24 mouse cellular contexts compared by ENCODE assay signal in genomic region chr13:41581058-41581457, GRCm38 (mm10). TPM values are rescaled to one million over a fixed set of nuclear protein-coding genes. Genes with fewer than 3 reads are reported as not detected.
DNase-seq lines count a peak whose midpoint lies in the region; ATAC-seq and TF ChIP-seq lines count a peak whose summit lies in the region.
"Had no signal": no experiment of that assay in that cellular context is flagged by ENCODE, and none has a peak within 500 bp of the region (broad histone marks: within the 10 kb centered on the region; RNA-seq: fewer than 3 reads in every experiment).

No protein-coding gene starts in this region.

- ATAC-seq in lung, embryonic 14.5 days (ENCODE audit: insufficient read depth) = peak; percentile 70; the same call in 1 of the 2 replicates
- ATAC-seq in lung, embryonic 16.5 days (ENCODE audit: low read depth) = peak; percentile 88
- ATAC-seq: activated CD4-positive, CD25-positive, alpha-beta regulatory T cell, adult 4 months; CD4-positive, CD25-positive, alpha-beta regulatory T cell, adult 4 months; forebrain, embryonic 13.5 days; forebrain, embryonic 15.5 days; Patski had no signal

- no peak overlapping the region for H3K27ac ChIP-seq in lung, embryonic 14.5 days (ENCODE audit: low read depth)
- H3K27ac ChIP-seq in lung, embryonic 16.5 days (ENCODE audit: low read length) = peak overlapping the region; percentile 32; the same call in 1 of the 2 replicates
- H3K27ac ChIP-seq: embryonic facial prominence, embryonic 10.5 days; embryonic facial prominence, embryonic 12.5 days; forebrain, embryonic 13.5 days; forebrain, embryonic 15.5 days had no signal

- no peak for TF ChIP-seq CTCF in lung, embryonic 14.5 days (IDR thresholded peaks at IDR 0.05; ENCODE audit: low read depth)
- no peak for TF ChIP-seq CTCF in lung, adult 2 months (IDR thresholded peaks at IDR 0.05; ENCODE audit: insufficient read depth, low read length)

- H3K4me3 ChIP-seq in lung, embryonic 14.5 days (ENCODE audit: low read depth, low read length) = no peak overlapping the region
- H3K4me3 ChIP-seq in lung, adult 2 months (replicated peaks; ENCODE audit: extremely low read depth, low read depth, low read length) = no peak overlapping the region
- H3K4me3 ChIP-seq in lung, embryonic 16.5 days (ENCODE audit: low read length) = no peak overlapping the region
- H3K4me3 ChIP-seq: embryonic facial prominence, embryonic 10.5 days; embryonic facial prominence, embryonic 12.5 days; forebrain, embryonic 13.5 days; forebrain, embryonic 15.5 days had no signal

- TF ChIP-seq POLR2A in lung, adult 2 months (IDR thresholded peaks at IDR 0.05; ENCODE audit: borderline replicate concordance, extremely low read depth, low read depth, low read length) = no peak

- H3K9me3 ChIP-seq in lung, embryonic 14.5 days (ENCODE audit: low read depth, low read length) = no peaks in the 10 kb centered on the region; the same call in 1 of the 2 replicates
- no peaks in the 10 kb centered on the region; the same call in 1 of the 2 replicates for H3K9me3 ChIP-seq in lung, embryonic 16.5 days (ENCODE audit: control insufficient read depth, low read length)
- H3K9me3 ChIP-seq: embryonic facial prominence, embryonic 10.5 days; embryonic facial prominence, embryonic 12.5 days; forebrain, embryonic 13.5 days; G1E had no signal

- no peaks in the 10 kb centered on the region for H3K27me3 ChIP-seq in lung, embryonic 14.5 days (ENCODE audit: insufficient read depth, low read length)
- H3K27me3 ChIP-seq in lung, embryonic 16.5 days (ENCODE audit: control insufficient read depth, insufficient read depth, low read depth, low read length) = no peaks in the 10 kb centered on the region
- H3K27me3 ChIP-seq: CH12.LX; embryonic facial prominence, embryonic 12.5 days; forebrain, embryonic 13.5 days; forebrain, embryonic 15.5 days had no signal

- peak; percentile 45 for DNase-seq in lung, embryonic 14.5 days
- DNase-seq in lung, adult 2 months = no peak
- DNase-seq in lung, postnatal 25 days (ENCODE audit: low spot score) = no peak
- DNase-seq in lung, postnatal 36 days = peak; percentile 42
- no peak for DNase-seq in lung, postnatal 14 days
- DNase-seq: adrenal gland, adult 8-10 months; adrenal gland, postnatal 14 days; adrenal gland, postnatal 36 days; B cell, adult 2 months; cerebellum, adult 11-12 months; cerebellum, adult 2 months; cerebellum, adult 9-10 months; cerebellum, postnatal 10 days; cerebellum, postnatal 25 days had no signal

- no peaks in the 10 kb centered on the region for H3K36me3 ChIP-seq in lung, embryonic 14.5 days (ENCODE audit: insufficient read depth)
- no peaks in the 10 kb centered on the region for H3K36me3 ChIP-seq in lung, embryonic 16.5 days (ENCODE audit: control insufficient read depth, insufficient read depth, low read length)
- H3K36me3 ChIP-seq: embryonic facial prominence, embryonic 10.5 days; embryonic facial prominence, embryonic 12.5 days; forebrain, embryonic 15.5 days; G1E had no signal

- no peak overlapping the region for H3K4me2 ChIP-seq in lung, embryonic 14.5 days
- no peak overlapping the region for H3K4me2 ChIP-seq in lung, embryonic 16.5 days (ENCODE audit: low read depth, low read length)
- H3K4me2 ChIP-seq: embryonic facial prominence, embryonic 12.5 days; forebrain, embryonic 13.5 days; forebrain, embryonic 15.5 days had no signal

- H3K4me1 ChIP-seq in lung, embryonic 14.5 days (ENCODE audit: insufficient read depth) = no peaks in the 10 kb centered on the region
- H3K4me1 ChIP-seq in lung, adult 2 months (ENCODE audit: control insufficient read depth, insufficient read depth, low read length) = peaks cover 5% of the 10 kb centered on the region
- peaks cover 8% of the 10 kb centered on the region for H3K4me1 ChIP-seq in lung, embryonic 16.5 days (replicated peaks; ENCODE audit: control insufficient read depth, insufficient read depth, low read length)
- H3K4me1 ChIP-seq: embryonic facial prominence, embryonic 10.5 days; forebrain, embryonic 13.5 days; forebrain, embryonic 15.5 days had no signal

- H3K9ac ChIP-seq in lung, embryonic 14.5 days = no peak overlapping the region
- H3K9ac ChIP-seq in lung, embryonic 16.5 days (ENCODE audit: low read length) = no peak overlapping the region
- H3K9ac ChIP-seq: embryonic facial prominence, embryonic 12.5 days; forebrain, embryonic 13.5 days; forebrain, embryonic 15.5 days had no signal

- WGBS in lung, embryonic 14.5 days = 56% methylated on average over 4 of the region's 4 CpGs
- WGBS in lung, adult 2 months = 55% methylated on average over 4 of the region's 4 CpGs
- 44% methylated on average over 4 of the region's 4 CpGs for WGBS in lung, embryonic 16.5 days

RNA-seq across cellular contexts. Expression of gene Tmem170b, which starts 24.6 kb away (rescaled TPM):
- 13.8 and 14.1 TPM in 2 replicates for polyA plus RNA-seq in lung, embryonic 14.5 days (2014; fragmentation: Nextera tagmentation; extraction: Ambion mirVana)
- 5.4 and 6.6 TPM in 2 replicates for polyA plus RNA-seq in lung, adult 2 months (2012; rRNA removed)
- 11.0 and 11.1 TPM in 2 replicates for polyA plus RNA-seq in lung, embryonic 16.5 days (2015; fragmentation: Nextera tagmentation; extraction: Ambion mirVana)

Comparison
In these comparisons a context has a peak if more than half of its experiments do, and no peak if none do; other contexts are left out.
1. DNase-seq: peak in lung, embryonic 14.5 days (single experiment) and lung, postnatal 36 days (single experiment); none in lung, adult 2 months (single experiment), lung, postnatal 25 days (single experiment) and lung, postnatal 14 days (single experiment).